Mouse (Mus musculus) G1E (cell line): ENCODE measurements around the gene Lbhd1.
A peak's percentile ranks its signal among the peaks of the same experiment; 100 is the strongest.

Experiments used
- CTCF ChIP-seq: IDR thresholded peaks from 2 replicates; pipeline ENCODE4 v1.5.1; 2012; ENCODE audit warnings: low read depth, low read length, inconsistent platforms, mixed read lengths
- GATA1 ChIP-seq: IDR thresholded peaks from 2 replicates; pipeline ENCODE4 v1.6.1; 2012; ENCODE audit warnings: borderline replicate concordance, low read length, inconsistent platforms, mixed read lengths
- GATA2 ChIP-seq: IDR thresholded peaks from 2 replicates; pipeline ENCODE4 v1.6.1; 2012; ENCODE audit warnings: low read depth, low read length, inconsistent platforms, borderline replicate concordance
- POLR2AphosphoS5 ChIP-seq: IDR thresholded peaks from 2 replicates; pipeline ENCODE4 v1.6.1; 2012; ENCODE audit warnings: low read depth, low read length, inconsistent platforms; ENCODE audit not compliant: insufficient replicate concordance
- TAL1 ChIP-seq: conservative IDR thresholded peaks from 2 replicates; pipeline ENCODE4 v1.6.1; 2012; ENCODE audit warnings: low read depth, low read length, inconsistent platforms, mixed read lengths

DNA sequence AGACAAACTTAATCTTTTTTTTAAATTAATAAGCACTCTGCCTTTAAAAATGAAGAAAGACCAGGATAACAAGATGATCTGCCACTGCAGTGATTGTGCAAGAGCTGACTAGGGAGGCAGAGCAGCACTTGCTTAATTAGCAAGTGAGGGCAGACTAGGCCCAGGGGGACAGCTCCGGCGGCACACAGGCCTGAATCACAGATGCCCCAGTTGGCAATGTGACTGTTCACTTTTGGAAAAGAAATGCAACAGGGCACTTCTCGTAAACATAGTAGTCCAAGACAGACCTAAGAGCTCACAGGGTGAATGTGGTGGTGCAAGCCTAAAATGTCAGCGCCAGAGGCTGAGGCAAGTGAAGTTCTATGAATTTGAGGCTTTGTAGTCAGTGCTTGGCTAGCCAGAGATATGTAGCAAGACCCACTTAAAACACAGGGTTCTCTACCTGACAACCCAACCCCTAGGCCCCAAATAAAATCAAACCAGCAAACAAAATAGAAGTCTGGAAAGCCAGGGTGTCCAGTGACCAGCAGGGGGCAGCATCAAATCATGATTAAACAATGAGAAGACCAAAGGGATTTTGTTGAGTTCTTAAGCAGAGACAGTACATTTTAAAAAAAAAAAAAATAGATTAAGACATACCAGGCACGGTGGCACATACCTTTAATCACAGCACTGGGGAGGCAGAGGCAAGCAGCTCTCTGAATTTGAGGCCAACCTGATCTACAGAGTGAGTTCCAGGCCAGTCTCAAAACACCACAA lies 39.0 kb upstream of the Lbhd1 start:
- TF ChIP-seq CTCF (peak; percentile 52), GATA1 (no peak), POLR2AphosphoS5 (no peak), TAL1 (no peak), GATA2 (no peak)
